Mouse (Mus musculus) layer of hippocampus, adult 8-10 months (tissue): ENCODE data around the gene Fam83e. TPM values are rescaled to one million over a fixed set of nuclear protein-coding genes. Genes with fewer than 3 reads are reported as not detected.

Experiments
- DNase-seq, 2 experiments: peaks; one replicate each; pipeline ENCODE4 v3.0.0; 2022; ENCODE audit warnings: low spot score in 2 of 2
- total RNA-seq, 4 experiments: library from RNA; stranded (reverse); gene quantifications; 2 replicates each; pipeline ENCODE4 v1.2.4; 2022

The Fam83e gene
- under 1 TPM in 3 of 4 experiments, not detected in 1; 0.18 to 0.41 (median 0.19) TPM for total RNA-seq

GRCm38 (mm10) chr7:45720413-45721233 lies at the start of gene Fam83e:
Gene Fam83e (plus strand): TSS chr7:45721212.
- DNase-seq = peak in 1 of 2 experiments; percentile 10

GRCm38 (mm10) chr7:45677627-45678295 lies 43.3 kb upstream of the Fam83e start:
- DNase-seq = no peak

GRCm38 (mm10) chr7:45678513-45678912 lies 42.5 kb upstream of the Fam83e start:
- DNase-seq = no peak

- DNase-seq = no peak
Observed at GRCm38 (mm10) chr7:45679966-45680621, 40.9 kb upstream of the Fam83e start.

GRCm38 (mm10) chr7:45681046-45681736 lies 39.8 kb upstream of the Fam83e start:
- DNase-seq = no peak

- peak; percentile 73 to 90 for DNase-seq
Observed at GRCm38 (mm10) chr7:45682144-45683126, 38.6 kb upstream of the Fam83e start.

GRCm38 (mm10) chr7:45683396-45684050 lies 37.5 kb upstream of the Fam83e start, which contains the start of gene Ntn5:
Gene Ntn5 (plus strand): TSS chr7:45684022.
- DNase-seq = no peak

- DNase-seq = no peak
Observed at GRCm38 (mm10) chr7:45685811-45686210, 35.2 kb upstream of the Fam83e start.

- no peak for DNase-seq
Observed at GRCm38 (mm10) chr7:45686841-45687240, 34.2 kb upstream of the Fam83e start.

GRCm38 (mm10) chr7:45689099-45689498 lies 31.9 kb upstream of the Fam83e start:
- no peak for DNase-seq

- no peak for DNase-seq
Observed at GRCm38 (mm10) chr7:45689800-45690199, 31.2 kb upstream of the Fam83e start.

GRCm38 (mm10) chr7:45692364-45692763 lies 28.6 kb upstream of the Fam83e start:
- DNase-seq = no peak

GRCm38 (mm10) chr7:45693921-45694591 lies 27.0 kb upstream of the Fam83e start, which contains the start of gene Sec1:
Gene Sec1 (minus strand): TSS chr7:45694402.
- DNase-seq = no peak

- no peak for DNase-seq
Observed at GRCm38 (mm10) chr7:45695098-45695497, 25.9 kb upstream of the Fam83e start.

- no peak for DNase-seq
Observed at GRCm38 (mm10) chr7:45697894-45698293, 23.1 kb upstream of the Fam83e start.

- no peak for DNase-seq
Observed at GRCm38 (mm10) chr7:45699523-45700141, 21.4 kb upstream of the Fam83e start, which contains the start of gene Car11. Gene Car11 (plus strand): TSS chr7:45699843.

- DNase-seq = peak; percentile 83 to 89
Observed at GRCm38 (mm10) chr7:45700301-45701015, 20.6 kb upstream of the Fam83e start.

- no peak for DNase-seq
Observed at GRCm38 (mm10) chr7:45701072-45701471, 19.9 kb upstream of the Fam83e start.
